Mouse (Mus musculus) heart, embryonic 14.5 days (tissue): ENCODE results near the gene Lgr6. TPM values are rescaled to one million over a fixed set of nuclear protein-coding genes. Genes with fewer than 3 reads are reported as not detected.

Experiments
- ATAC-seq: fragments of 200-750 bp; cut with Nextera tagmentation; 2 replicates; pipeline ENCODE4 v1.8.0; 2017; ENCODE audit warnings: low read depth, moderate TSS enrichment; ENCODE audit not compliant: insufficient number of reproducible peaks, insufficient read depth, low FRiP score
- H3K27ac ChIP-seq, 2 experiments: fragments of 200-500 bp in 1 of 2; fragments of 300-500 bp in 1 of 2; sonication (generic) in 1 of 2; replicated peaks in 1 of 2; 2 replicates each; pipeline ENCODE4 v1.5.1; 2012 to 2014; ENCODE audit warnings: low read depth in 2 of 2, low read length in 2 of 2, control low read depth in 1 of 2, mild to moderate bottlenecking in 1 of 2, mixed read lengths in 1 of 2; ENCODE audit not compliant: control insufficient read depth in 1 of 2, insufficient read depth in 1 of 2
- H3K27me3 ChIP-seq: fragments of 300-500 bp; sonication (generic); 2 replicates; pipeline ENCODE4 v1.6.1; 2014; ENCODE audit warnings: mild to moderate bottlenecking, low read length, control low read depth; ENCODE audit not compliant: control insufficient read depth, insufficient read depth
- H3K36me3 ChIP-seq: fragments of 300-500 bp; sonication (generic); 2 replicates; pipeline ENCODE4 v1.6.1; 2014; ENCODE audit warnings: mild to moderate bottlenecking, control low read depth, low read length, mixed read lengths; ENCODE audit not compliant: control insufficient read depth, insufficient read depth
- H3K4me1 ChIP-seq, 2 experiments: fragments of 200-500 bp in 1 of 2; fragments of 300-500 bp in 1 of 2; sonication (generic) in 1 of 2; 2 replicates each; pipeline ENCODE4 v1.6.1; 2012 to 2014; ENCODE audit warnings: low read length in 2 of 2, control low read depth in 1 of 2, mixed read lengths in 1 of 2; ENCODE audit not compliant: control insufficient read depth in 2 of 2, insufficient read depth in 2 of 2
- H3K4me2 ChIP-seq: fragments of 300-500 bp; sonication (generic); 2 replicates; pipeline ENCODE4 v1.6.1; 2014; ENCODE audit warnings: mild to moderate bottlenecking, low read length
- H3K4me3 ChIP-seq, 2 experiments: fragments of 200-500 bp in 1 of 2; fragments of 300-500 bp in 1 of 2; sonication (generic) in 1 of 2; 2 replicates each; pipeline ENCODE4 v1.5.1; 2012 to 2014; ENCODE audit warnings: low read length in 2 of 2, mild to moderate bottlenecking in 2 of 2, control low read depth in 1 of 2, low read depth in 1 of 2, moderate library complexity in 1 of 2; ENCODE audit not compliant: control insufficient read depth in 1 of 2, insufficient read depth in 1 of 2
- H3K9ac ChIP-seq: fragments of 300-500 bp; sonication (generic); 2 replicates; pipeline ENCODE4 v1.6.1; 2014; ENCODE audit warnings: mild to moderate bottlenecking, low read length
- H3K9me3 ChIP-seq: fragments of 300-500 bp; sonication (generic); 2 replicates; pipeline ENCODE4 v1.6.1; 2016; ENCODE audit warnings: low read length, control low read depth; ENCODE audit not compliant: control insufficient read depth
- WGBS: fragments of 180-500 bp; shearing (Covaris S2); extraction: QIAGEN DNeasy Blood & Tissue Kit; methylation state at CpG from one replicate; pipeline ENCODE4 v1.1.7; 2014; 5-methylcytosine and 5-hydroxymethylcytosine counted together
- polyA plus RNA-seq: library from polyadenylated mRNA; unstranded; fragments of >200 nt; fragmentation: Nextera tagmentation; extraction: Ambion mirVana; gene quantifications from 2 replicates; pipeline ENCODE4 v1.2.1, GENCODE M21; 2014

Gene Lgr6
- polyA plus RNA-seq, 1 experiment from 2014 or later = 2.5 TPM

DNA sequence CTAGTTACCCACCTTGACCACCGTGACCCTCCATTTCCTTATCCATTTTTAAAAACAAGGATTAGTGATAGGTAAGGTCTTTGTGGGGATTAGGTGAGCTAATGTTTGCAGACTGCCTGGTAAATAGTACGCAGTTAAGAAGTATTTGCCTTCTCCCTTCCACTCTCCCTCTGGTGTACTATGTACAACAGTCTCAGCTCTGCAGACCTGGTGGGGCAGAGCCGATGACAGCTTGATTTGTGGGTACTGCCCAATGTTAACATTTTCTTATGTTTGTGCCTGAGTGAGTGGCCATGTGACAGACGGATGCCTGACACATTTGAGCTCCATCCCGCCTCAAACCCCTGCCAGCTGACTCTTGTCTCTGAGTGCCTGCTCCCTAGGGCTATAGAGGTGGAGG is 28.6 kb downstream of the Lgr6 start:
- Histone ChIP-seq H3K9me3 (0 out of 2 replicates have a peak, but pooled peaks cover 4% of the 10 kb centered on the region), H3K4me1 (peaks cover 2% of the 10 kb centered on the region in 2 experiments; a peak in 1 of 4 replicates), H3K4me3 (no peak overlapping the region), H3K27ac (no peak overlapping the region), H3K4me2 (no peak overlapping the region), H3K27me3 (no peaks in the 10 kb centered on the region; the same call in 1 of the 2 replicates), H3K9ac (no peak overlapping the region), H3K36me3 (no peaks in the 10 kb centered on the region)
- 49% methylated on average over 5 of the region's 5 CpGs for WGBS
- ATAC-seq = no peak

DNA sequence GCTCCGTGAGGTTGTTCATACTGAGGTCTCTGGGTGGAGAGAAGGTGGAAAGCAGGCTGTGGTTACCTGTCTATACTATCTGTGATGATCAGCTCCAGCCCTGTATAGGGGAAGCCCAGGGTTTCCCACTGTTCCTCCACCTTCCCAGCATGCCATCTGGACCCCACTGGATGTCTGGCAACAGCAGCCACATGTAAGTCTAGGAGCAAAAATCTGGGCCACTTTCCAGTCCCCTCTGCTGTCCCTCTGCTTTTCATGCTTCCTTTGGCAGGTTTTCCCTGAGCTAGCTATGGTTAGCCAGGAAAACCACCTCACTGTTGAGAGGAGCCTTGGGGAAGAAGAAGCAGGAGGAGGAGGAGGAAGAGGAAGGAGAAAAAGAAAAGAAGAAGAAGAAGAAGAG is 29.8 kb downstream of the Lgr6 start:
- WGBS = 100% methylated on average over 1 of the region's 1 CpGs
- H3K4me2 ChIP-seq = no peak overlapping the region
- peaks cover 2% of the 10 kb centered on the region in 2 experiments; a peak in 1 of 4 replicates for H3K4me1 ChIP-seq
- no peaks in the 10 kb centered on the region for H3K36me3 ChIP-seq
- H3K4me3 ChIP-seq = no peak overlapping the region
- 0 out of 2 replicates have a peak, but pooled peaks cover 4% of the 10 kb centered on the region for H3K9me3 ChIP-seq
- H3K27me3 ChIP-seq = peaks cover under 1% of the 10 kb centered on the region; the same call in 1 of the 2 replicates
- no peak overlapping the region for H3K27ac ChIP-seq
- H3K9ac ChIP-seq = no peak overlapping the region
- ATAC-seq = no peak

DNA sequence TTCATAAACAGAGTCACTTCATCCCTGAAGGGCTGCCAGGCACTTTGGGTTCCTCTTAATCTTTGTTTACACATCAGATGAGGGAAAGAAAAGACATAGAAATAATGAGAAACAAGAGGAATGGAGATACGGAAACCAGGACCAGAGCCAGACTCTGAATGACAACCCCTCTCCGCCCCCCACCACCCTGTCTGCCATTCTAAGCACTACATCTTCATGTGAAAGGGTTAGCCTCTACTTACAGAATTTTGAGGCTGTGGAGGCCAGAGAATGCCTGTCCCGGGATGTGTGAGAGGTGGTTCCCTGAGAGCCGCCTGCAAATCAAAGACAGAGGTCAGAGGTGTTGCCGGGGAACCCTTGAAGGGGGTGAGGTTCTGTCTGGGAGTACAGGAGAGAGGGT is 32.4 kb downstream of the Lgr6 start:
- no peak overlapping the region for H3K4me2 ChIP-seq
- H3K36me3 ChIP-seq = no peaks in the 10 kb centered on the region
- no peak overlapping the region for H3K27ac ChIP-seq
- 55% methylated on average over 5 of the region's 5 CpGs for WGBS
- no peak overlapping the region for H3K4me3 ChIP-seq
- no peak for ATAC-seq
- no peak overlapping the region for H3K9ac ChIP-seq
- 0 out of 2 replicates have a peak, but pooled peaks cover 4% of the 10 kb centered on the region for H3K9me3 ChIP-seq
- peaks cover 7% of the 10 kb centered on the region; the same call in 1 of the 2 replicates for H3K27me3 ChIP-seq
- peaks cover 2% of the 10 kb centered on the region in 2 experiments; a peak in 1 of 4 replicates for H3K4me1 ChIP-seq

DNA sequence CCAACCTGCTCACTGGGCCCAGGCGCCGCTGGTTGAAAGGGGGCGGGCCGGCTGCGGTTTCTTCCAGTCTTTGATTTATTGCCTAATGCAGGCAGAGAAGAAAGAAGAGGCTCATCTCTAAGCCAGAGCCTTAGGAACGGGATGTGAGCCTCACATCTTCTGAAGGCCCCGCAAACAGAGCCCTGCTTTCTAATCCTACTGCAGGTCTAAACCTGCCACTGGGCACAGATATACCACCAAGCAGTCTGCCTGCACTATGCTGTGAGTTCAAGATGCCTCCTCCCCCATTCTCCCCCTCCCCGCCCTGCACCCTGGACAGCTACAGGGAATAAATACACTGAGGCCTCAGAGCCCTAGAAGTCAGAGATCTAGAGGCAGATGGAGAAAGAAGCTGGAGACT is 35.2 kb downstream of the Lgr6 start:
- Histone ChIP-seq H3K27me3 (peaks cover 10% of the 10 kb centered on the region), H3K4me1 (no peaks in the 10 kb centered on the region), H3K9me3 (0 out of 2 replicates have a peak, but pooled peaks cover 4% of the 10 kb centered on the region), H3K27ac (no peak overlapping the region), H3K4me3 (no peak overlapping the region), H3K9ac (no peak overlapping the region), H3K4me2 (no peak overlapping the region), H3K36me3 (no peaks in the 10 kb centered on the region)
- 81% methylated on average over 8 of the region's 8 CpGs for WGBS
- ATAC-seq = no peak

DNA sequence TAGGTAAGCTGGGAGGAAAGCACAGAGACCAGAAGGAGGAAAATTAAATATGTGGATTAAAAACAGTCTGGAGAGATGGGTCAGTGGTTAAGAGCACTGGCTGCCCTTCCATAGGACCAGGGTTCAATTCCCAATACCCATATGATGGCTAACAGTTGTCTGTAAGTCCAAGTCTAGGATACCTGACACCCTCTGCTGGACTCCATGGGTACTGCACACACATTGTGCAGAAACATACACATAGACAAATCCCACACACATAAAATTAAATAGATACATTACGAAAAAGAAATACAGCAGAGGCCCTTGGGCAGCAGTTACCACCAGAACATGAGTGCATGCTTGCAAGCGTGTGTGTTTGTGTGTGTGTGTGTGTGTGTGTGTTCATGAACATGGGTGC is 40.6 kb downstream of the Lgr6 start:
- 86% methylated on average over 2 of the region's 2 CpGs for WGBS
- Histone ChIP-seq H3K36me3 (no peaks in the 10 kb centered on the region), H3K4me1 (no peaks in the 10 kb centered on the region), H3K9ac (no peak overlapping the region), H3K4me3 (no peak overlapping the region), H3K27me3 (peaks cover 8% of the 10 kb centered on the region), H3K4me2 (no peak overlapping the region), H3K9me3 (0 out of 2 replicates have a peak, but pooled peaks cover 4% of the 10 kb centered on the region), H3K27ac (no peak overlapping the region)
- ATAC-seq = no peak

DNA sequence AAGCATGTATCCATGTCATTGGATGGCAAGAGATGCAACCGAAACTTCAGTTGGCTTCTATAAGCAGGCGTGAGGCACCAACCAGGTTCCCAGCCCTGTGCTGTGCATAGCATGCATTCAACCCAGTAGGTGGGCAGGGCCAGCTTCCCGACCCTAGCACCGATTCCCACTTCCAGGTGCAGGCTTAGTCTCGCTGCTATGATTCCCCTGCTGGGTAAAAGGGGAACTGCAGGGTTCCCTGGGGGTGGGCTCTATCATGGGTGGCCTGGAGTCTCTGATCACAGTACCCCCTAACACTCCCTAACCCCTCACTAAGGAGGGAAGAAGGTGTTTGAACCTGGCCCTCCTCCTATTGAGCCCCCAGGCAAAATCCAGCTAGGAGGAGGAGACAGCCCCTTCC is 42.1 kb downstream of the Lgr6 start:
- Histone ChIP-seq H3K9me3 (0 out of 2 replicates have a peak, but pooled peaks cover 4% of the 10 kb centered on the region), H3K4me1 (no peaks in the 10 kb centered on the region), H3K9ac (no peak overlapping the region), H3K27me3 (peaks cover 5% of the 10 kb centered on the region), H3K4me2 (no peak overlapping the region), H3K4me3 (no peak overlapping the region), H3K27ac (no peak overlapping the region), H3K36me3 (no peaks in the 10 kb centered on the region)
- 57% methylated on average over 5 of the region's 5 CpGs for WGBS
- no peak for ATAC-seq

DNA sequence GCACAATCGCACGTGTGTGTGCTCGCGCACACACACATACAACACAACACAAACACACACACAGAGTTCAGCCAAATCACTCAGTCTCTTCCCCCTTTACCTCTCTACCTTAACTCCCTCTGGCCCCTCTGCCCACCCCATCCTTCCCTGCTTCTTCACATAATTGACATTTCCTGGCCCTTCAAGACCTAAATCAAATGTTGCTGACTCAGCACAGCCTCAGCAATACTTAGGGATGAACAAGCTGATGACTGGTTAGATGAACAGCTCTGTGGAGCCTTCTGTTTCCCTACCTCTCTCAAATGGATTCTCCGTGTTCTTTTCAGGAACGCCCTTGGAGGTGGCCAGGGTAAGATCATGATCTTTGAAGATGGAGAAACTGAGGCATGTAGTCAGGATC is 43.8 kb downstream of the Lgr6 start:
- H3K4me1 ChIP-seq = peaks cover 0 to 6% of the 10 kb centered on the region in 2 experiments; a peak in 1 of 4 replicates
- H3K4me3 ChIP-seq = no peak overlapping the region
- no peak overlapping the region for H3K9ac ChIP-seq
- 94% methylated on average over 6 of the region's 6 CpGs for WGBS
- no peak overlapping the region for H3K4me2 ChIP-seq
- ATAC-seq = no peak
- H3K9me3 ChIP-seq = 0 out of 2 replicates have a peak, but pooled peaks cover 4% of the 10 kb centered on the region
- 0 out of 2 replicates have a peak, but pooled peaks cover 2% of the 10 kb centered on the region for H3K27me3 ChIP-seq
- H3K27ac ChIP-seq = no peak overlapping the region
- no peaks in the 10 kb centered on the region for H3K36me3 ChIP-seq

DNA sequence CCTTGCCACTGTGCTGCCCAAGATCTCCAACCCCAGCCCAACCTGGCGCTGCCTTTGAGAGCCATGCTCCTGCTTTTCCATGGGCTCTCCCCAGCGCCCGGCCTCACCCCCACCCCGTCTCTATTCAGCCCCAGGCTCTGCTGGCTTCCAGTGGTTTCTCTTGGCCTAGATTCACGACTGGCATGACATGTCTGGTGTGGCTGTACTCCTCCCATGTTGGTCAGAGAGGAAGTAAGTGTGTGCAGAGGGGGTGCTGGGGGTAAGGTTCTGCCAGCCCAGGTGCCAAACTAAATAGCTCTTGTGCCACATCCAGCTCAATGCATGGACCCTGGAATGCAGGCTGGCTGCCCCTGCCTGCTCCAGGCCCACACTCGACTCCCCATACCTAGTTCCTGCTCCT is 44.9 kb downstream of the Lgr6 start:
- Histone ChIP-seq H3K36me3 (no peaks in the 10 kb centered on the region), H3K9ac (no peak overlapping the region), H3K27ac (no peak overlapping the region), H3K4me1 (peaks cover 0 to 6% of the 10 kb centered on the region in 2 experiments; a peak in 1 of 4 replicates), H3K4me2 (no peak overlapping the region), H3K9me3 (0 out of 2 replicates have a peak, but pooled peaks cover 4% of the 10 kb centered on the region), H3K4me3 (no peak overlapping the region), H3K27me3 (0 out of 2 replicates have a peak, but pooled peaks cover 2% of the 10 kb centered on the region)
- WGBS = 82% methylated on average over 6 of the region's 6 CpGs
- no peak for ATAC-seq
